Mouse (Mus musculus) stomach, embryonic 16.5 days (tissue): ENCODE measurements around the gene Rbfox3. TPM values are rescaled to one million over a fixed set of nuclear protein-coding genes. Genes with fewer than 3 reads are reported as not detected.

Experiments used
- ATAC-seq: fragments of 200-750 bp; cut with Nextera tagmentation; 2 replicates; pipeline ENCODE4 v1.8.0; 2017; ENCODE audit warnings: moderate number of reproducible peaks, moderate TSS enrichment; ENCODE audit not compliant: insufficient read depth, low FRiP score
- H3K27ac ChIP-seq: fragments of 300-500 bp; sonication (generic); 2 replicates; pipeline ENCODE4 v1.5.1; 2014; ENCODE audit warnings: low read length
- H3K27me3 ChIP-seq: fragments of 300-500 bp; sonication (generic); 2 replicates; pipeline ENCODE4 v1.6.1; 2014; ENCODE audit warnings: low read length, control low read depth, mixed read lengths; ENCODE audit not compliant: control insufficient read depth, insufficient read depth
- H3K36me3 ChIP-seq: fragments of 300-500 bp; sonication (generic); 2 replicates; pipeline ENCODE4 v1.6.1; 2014; ENCODE audit warnings: low read length; ENCODE audit not compliant: control insufficient read depth, insufficient read depth
- H3K4me1 ChIP-seq: fragments of 300-500 bp; sonication (generic); 2 replicates; pipeline ENCODE4 v1.6.1; 2014; ENCODE audit warnings: low read length, control low read depth, mixed read lengths; ENCODE audit not compliant: control insufficient read depth, insufficient read depth
- H3K4me2 ChIP-seq: fragments of 300-500 bp; sonication (generic); 2 replicates; pipeline ENCODE4 v1.6.1; 2014; ENCODE audit warnings: low read depth, low read length, mixed read lengths
- H3K4me3 ChIP-seq: fragments of 300-500 bp; sonication (generic); replicated peaks from 2 replicates; pipeline ENCODE4 v1.5.1; 2014; ENCODE audit warnings: mild to moderate bottlenecking, low read length
- H3K9ac ChIP-seq: fragments of 300-500 bp; sonication (generic); 2 replicates; pipeline ENCODE4 v1.6.1; 2014; ENCODE audit warnings: low read length
- H3K9me3 ChIP-seq: fragments of 300-500 bp; sonication (generic); replicated peaks from 2 replicates; pipeline ENCODE4 v1.6.1; 2016; ENCODE audit warnings: low read length, control low read depth; ENCODE audit not compliant: control insufficient read depth
- WGBS: fragments of 180-500 bp; shearing (Covaris S2); extraction: QIAGEN DNeasy Blood & Tissue Kit; methylation state at CpG from one replicate; pipeline ENCODE4 v1.1.7; 2014; 5-methylcytosine and 5-hydroxymethylcytosine counted together
- polyA plus RNA-seq: library from polyadenylated mRNA; unstranded; fragments of >200 nt; fragmentation: Nextera tagmentation; extraction: Ambion mirVana; gene quantifications from 2 replicates; pipeline ENCODE4 v1.2.1, GENCODE M21; 2015

Rbfox3 gene
- 1.1 and 1.5 TPM in 2 replicates for polyA plus RNA-seq

GRCm38 (mm10) chr11:118911307-118912070 is at the start of gene Rbfox3:
Gene Rbfox3, minus strand, starts transcription at chr11:118911597.
- WGBS = 44% methylated on average over 4 of the region's 4 CpGs
- Histone ChIP-seq H3K27me3 (peaks cover 51% of the 10 kb centered on the region), H3K27ac (no peak within 1 kb of the TSS), H3K4me1 (peaks cover 11% of the 10 kb centered on the region; the same call in 1 of the 2 replicates), H3K4me3 (no peak within 1 kb of the TSS), H3K4me2 (no peak within 1 kb of the TSS), H3K9me3 (no peaks in the 10 kb centered on the region), H3K36me3 (no peaks in the 10 kb centered on the region), H3K9ac (no peak within 1 kb of the TSS)
- ATAC-seq = no peak

- H3K27me3 ChIP-seq = no peaks in the 10 kb centered on the region
- peaks cover 8% of the 10 kb centered on the region; the same call in 1 of the 2 replicates for H3K4me1 ChIP-seq
- H3K9me3 ChIP-seq = no peaks in the 10 kb centered on the region
- H3K9ac ChIP-seq = no peak overlapping the region
- H3K27ac ChIP-seq = no peak overlapping the region
- H3K36me3 ChIP-seq = no peaks in the 10 kb centered on the region
- 50% methylated on average over 3 of the region's 3 CpGs for WGBS
- no peak overlapping the region for H3K4me3 ChIP-seq
- H3K4me2 ChIP-seq = no peak overlapping the region
- ATAC-seq = 0 out of 2 replicates have a peak, but pooled peaks have one; percentile 20
Measured at GRCm38 (mm10) chr11:118960649-118961048, 49.3 kb upstream of the Rbfox3 start.

DNA sequence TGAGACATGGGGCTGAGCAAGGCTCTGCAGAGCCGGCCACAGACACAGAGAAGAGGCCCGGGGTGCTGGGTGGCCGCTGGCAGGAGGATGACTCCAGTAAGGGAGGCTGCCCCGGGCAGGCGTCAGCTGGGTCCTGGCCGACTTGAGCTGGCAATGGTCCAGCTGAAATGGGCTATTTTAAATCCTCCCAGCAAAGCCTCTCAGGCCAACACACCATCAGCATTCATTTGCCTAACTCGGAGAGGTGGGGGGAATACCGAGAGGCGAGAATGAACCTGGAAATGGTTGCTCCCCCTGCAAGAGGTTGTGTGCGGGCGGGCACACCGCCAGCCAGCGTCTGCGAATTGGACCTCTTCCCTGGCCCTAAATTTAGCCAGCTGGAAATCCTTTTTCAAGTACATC is 45.7 kb upstream of the Rbfox3 start:
- Histone ChIP-seq H3K4me1 (peaks cover 8% of the 10 kb centered on the region; the same call in 1 of the 2 replicates), H3K27me3 (no peaks in the 10 kb centered on the region), H3K27ac (no peak overlapping the region), H3K9me3 (no peaks in the 10 kb centered on the region), H3K4me3 (no peak overlapping the region), H3K4me2 (no peak overlapping the region), H3K36me3 (no peaks in the 10 kb centered on the region), H3K9ac (no peak overlapping the region)
- ATAC-seq = no peak
- WGBS = 63% methylated on average over 14 of the region's 14 CpGs

- Histone ChIP-seq H3K27me3 (no peaks in the 10 kb centered on the region), H3K9me3 (no peaks in the 10 kb centered on the region), H3K9ac (no peak overlapping the region), H3K4me1 (peaks cover 8% of the 10 kb centered on the region; the same call in 1 of the 2 replicates), H3K4me3 (no peak overlapping the region), H3K36me3 (no peaks in the 10 kb centered on the region), H3K4me2 (no peak overlapping the region), H3K27ac (no peak overlapping the region)
- WGBS = 52% methylated on average over 6 of the region's 6 CpGs
- no peak for ATAC-seq
Measured at GRCm38 (mm10) chr11:118955016-118955415, 43.6 kb upstream of the Rbfox3 start.

- no peak overlapping the region for H3K4me3 ChIP-seq
- no peak overlapping the region for H3K9ac ChIP-seq
- 88% methylated on average over 8 of the region's 8 CpGs for WGBS
- H3K4me2 ChIP-seq = no peak overlapping the region
- no peak overlapping the region for H3K27ac ChIP-seq
- H3K36me3 ChIP-seq = no peaks in the 10 kb centered on the region
- no peaks in the 10 kb centered on the region for H3K4me1 ChIP-seq
- no peak for ATAC-seq
- no peaks in the 10 kb centered on the region for H3K9me3 ChIP-seq
- no peaks in the 10 kb centered on the region; the same call in 1 of the 2 replicates for H3K27me3 ChIP-seq
Measured at GRCm38 (mm10) chr11:118945868-118946267, 34.5 kb upstream of the Rbfox3 start.

DNA sequence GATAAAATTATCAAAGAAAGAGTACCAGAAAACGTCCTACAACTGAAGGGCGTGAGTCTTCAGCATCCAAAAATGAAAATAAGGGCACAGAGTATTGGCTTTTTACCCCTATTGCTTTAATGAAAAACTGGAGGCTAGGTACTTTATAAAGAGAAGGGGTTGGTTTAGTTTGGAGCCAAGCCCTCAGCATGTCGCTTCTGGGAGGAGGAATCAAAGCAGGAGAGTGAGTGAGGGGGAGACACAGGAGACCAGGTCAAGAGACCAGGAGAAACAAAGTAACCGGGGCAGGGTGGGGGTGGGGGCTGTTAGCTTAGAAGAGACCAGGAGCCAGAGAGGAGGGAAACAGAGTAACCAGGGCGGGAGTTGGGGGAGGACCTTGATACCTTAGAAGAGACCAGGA is 29.9 kb upstream of the Rbfox3 start:
- no peak overlapping the region for H3K4me2 ChIP-seq
- no peaks in the 10 kb centered on the region for H3K9me3 ChIP-seq
- H3K27me3 ChIP-seq = no peaks in the 10 kb centered on the region; the same call in 1 of the 2 replicates
- H3K36me3 ChIP-seq = no peaks in the 10 kb centered on the region
- H3K27ac ChIP-seq = no peak overlapping the region
- H3K4me1 ChIP-seq = no peaks in the 10 kb centered on the region
- ATAC-seq = no peak
- H3K4me3 ChIP-seq = no peak overlapping the region
- 41% methylated on average over 5 of the region's 5 CpGs for WGBS
- H3K9ac ChIP-seq = no peak overlapping the region

DNA sequence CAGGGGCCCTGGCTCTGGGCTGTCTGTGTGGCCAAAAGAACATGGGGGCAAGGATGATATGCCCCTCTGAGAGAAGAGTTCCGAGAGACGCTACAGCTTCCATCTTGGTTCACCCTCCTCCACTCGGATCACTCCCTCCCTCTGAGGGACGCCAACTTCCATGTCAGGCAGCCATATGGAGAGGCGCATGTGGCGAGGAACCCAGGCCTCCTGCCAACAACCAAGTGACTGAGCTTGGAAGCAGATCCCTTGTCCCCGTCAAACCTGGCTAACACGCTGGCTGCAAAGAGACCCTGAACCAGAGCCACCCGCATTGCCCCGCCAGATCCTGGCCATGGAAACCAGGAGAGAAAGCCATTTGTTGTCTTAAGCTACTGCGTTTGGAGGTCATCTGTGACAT is 29.1 kb upstream of the Rbfox3 start:
- no peak for ATAC-seq
- H3K9ac ChIP-seq = no peak overlapping the region
- H3K9me3 ChIP-seq = no peaks in the 10 kb centered on the region
- no peak overlapping the region for H3K4me2 ChIP-seq
- H3K4me1 ChIP-seq = no peaks in the 10 kb centered on the region
- H3K4me3 ChIP-seq = no peak overlapping the region
- H3K36me3 ChIP-seq = no peaks in the 10 kb centered on the region
- WGBS = 60% methylated on average over 11 of the region's 11 CpGs
- no peak overlapping the region for H3K27ac ChIP-seq
- H3K27me3 ChIP-seq = no peaks in the 10 kb centered on the region; the same call in 1 of the 2 replicates

- Histone ChIP-seq H3K4me3 (no peak overlapping the region), H3K4me2 (no peak overlapping the region), H3K9me3 (no peaks in the 10 kb centered on the region), H3K4me1 (no peaks in the 10 kb centered on the region), H3K9ac (no peak overlapping the region), H3K36me3 (no peaks in the 10 kb centered on the region), H3K27me3 (no peaks in the 10 kb centered on the region; the same call in 1 of the 2 replicates), H3K27ac (no peak overlapping the region)
- WGBS = 70% methylated on average over 4 of the region's 4 CpGs
- no peak for ATAC-seq
Measured at GRCm38 (mm10) chr11:118939731-118940130, 28.3 kb upstream of the Rbfox3 start.

GRCm38 (mm10) chr11:118934925-118935324 is 23.5 kb upstream of the Rbfox3 start:
- Histone ChIP-seq H3K9ac (no peak overlapping the region), H3K9me3 (no peaks in the 10 kb centered on the region), H3K4me2 (no peak overlapping the region), H3K4me3 (no peak overlapping the region), H3K27ac (no peak overlapping the region), H3K27me3 (no peaks in the 10 kb centered on the region), H3K36me3 (no peaks in the 10 kb centered on the region), H3K4me1 (no peaks in the 10 kb centered on the region)
- ATAC-seq = no peak
- WGBS = 16% methylated on average over 1 of the region's 1 CpGs
